In the genomic region with DNA sequence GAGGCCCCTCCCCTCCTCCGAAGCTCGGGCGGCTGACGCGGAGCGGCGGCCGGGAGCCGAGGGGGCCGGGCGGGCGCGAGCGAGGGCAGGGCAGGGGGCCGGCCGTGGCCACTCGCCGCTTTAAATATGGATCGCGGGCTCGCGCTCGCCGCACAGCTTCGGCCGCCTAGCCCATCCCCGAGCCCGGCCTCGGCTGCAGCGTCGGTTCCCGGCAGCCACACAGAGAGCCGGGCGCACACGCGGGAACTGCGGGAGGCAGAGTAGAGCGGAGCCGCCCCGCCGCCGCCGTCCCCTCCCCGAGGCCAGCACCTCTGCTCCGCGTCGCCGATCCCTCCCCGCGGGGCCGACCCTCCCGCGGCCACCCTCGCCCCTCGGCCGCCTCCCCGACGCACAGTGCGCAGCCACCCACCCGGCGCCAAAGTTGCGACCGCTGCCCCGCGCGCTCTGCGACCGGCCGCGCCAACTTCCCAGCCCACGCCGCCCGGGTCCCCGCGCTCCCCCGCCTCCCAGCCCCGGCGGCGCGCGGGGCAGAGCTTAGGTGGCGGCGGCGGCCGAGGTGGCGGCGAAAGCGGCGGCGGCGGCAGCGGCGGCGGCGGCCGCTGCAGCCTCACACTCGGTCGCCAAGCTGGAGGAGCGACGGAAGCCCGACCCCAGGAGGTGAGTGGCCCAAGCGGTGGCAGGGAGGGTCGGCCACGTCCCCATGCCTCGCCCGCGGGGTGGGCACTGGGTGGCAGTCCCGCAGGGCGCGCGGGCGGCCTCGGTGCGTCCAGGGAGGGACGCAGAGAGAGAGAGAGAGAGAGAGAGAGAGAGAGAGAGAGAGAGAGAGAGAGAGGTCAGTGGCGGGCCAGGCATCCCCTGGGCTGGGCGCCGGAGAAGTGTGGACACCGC, we compare ENCODE assay signal across 8 mouse cellular contexts. TPM values are rescaled to one million over a fixed set of nuclear protein-coding genes. Genes with fewer than 3 reads are reported as not detected.
A peak's percentile ranks its signal among the peaks of the same experiment; 100 is the strongest.
DNase-seq lines count a peak whose midpoint lies in the region; ATAC-seq and TF ChIP-seq lines count a peak whose summit lies in the region.

A gene (plus strand): TSS at position 151 of the 888 bp plus-strand sequence.

- H3K4me1 ChIP-seq in embryonic facial prominence, embryonic 15.5 days = peaks cover 15% of the 10 kb centered on the region
- peaks cover 16% of the 10 kb centered on the region for H3K4me1 ChIP-seq in heart, embryonic 15.5 days (replicated peaks)
- no peaks in the 10 kb centered on the region; the same call in 1 of the 2 replicates for H3K4me1 ChIP-seq in lung, embryonic 14.5 days (ENCODE audit: insufficient read depth)

- 0% methylated on average over 87 of the region's 119 CpGs for WGBS in embryonic facial prominence, embryonic 15.5 days
- WGBS in heart, embryonic 15.5 days = under 1% methylated on average over 88 of the region's 119 CpGs
- WGBS in lung, embryonic 14.5 days = under 1% methylated on average over 104 of the region's 119 CpGs

- peaks cover 2% of the 10 kb centered on the region; the same call in 1 of the 2 replicates for H3K27me3 ChIP-seq in embryonic facial prominence, embryonic 15.5 days
- peaks cover 3% of the 10 kb centered on the region; the same call in 1 of the 2 replicates for H3K27me3 ChIP-seq in heart, embryonic 15.5 days
- no peaks in the 10 kb centered on the region for H3K27me3 ChIP-seq in lung, embryonic 14.5 days (ENCODE audit: insufficient read depth, low read length)

- peak within 1 kb of the TSS; percentile 62 for H3K4me3 ChIP-seq in embryonic facial prominence, embryonic 15.5 days (replicated peaks)
- peak within 1 kb of the TSS; percentile 73 for H3K4me3 ChIP-seq in heart, embryonic 15.5 days
- H3K4me3 ChIP-seq in lung, embryonic 14.5 days (ENCODE audit: low read depth, low read length) = peak within 1 kb of the TSS; percentile 77

- peak within 1 kb of the TSS; percentile 71 for H3K9ac ChIP-seq in embryonic facial prominence, embryonic 15.5 days
- peak within 1 kb of the TSS; percentile 69 for H3K9ac ChIP-seq in heart, embryonic 15.5 days
- peak within 1 kb of the TSS; percentile 83 for H3K9ac ChIP-seq in lung, embryonic 14.5 days

- H3K36me3 ChIP-seq in embryonic facial prominence, embryonic 15.5 days = no peaks in the 10 kb centered on the region
- no peaks in the 10 kb centered on the region for H3K36me3 ChIP-seq in heart, embryonic 15.5 days
- H3K36me3 ChIP-seq in lung, embryonic 14.5 days (ENCODE audit: insufficient read depth) = no peaks in the 10 kb centered on the region

- peak; percentile 41 to 48 for DNase-seq in urinary bladder, adult 18-20 months (ENCODE audit: low spot score in 2 of 2)
- no peak for DNase-seq in urinary bladder, postnatal 10 days (ENCODE audit: low spot score)
- DNase-seq in kidney, postnatal 25 days = peak; percentile 39 to 75
- peak; percentile 82 for DNase-seq in lung, embryonic 14.5 days
- peak; percentile 48 for DNase-seq in ovary, postnatal 14 days (ENCODE audit: low spot score)
- DNase-seq in T-cell, adult 2 months (ENCODE audit: low spot score) = no peak

- ATAC-seq in embryonic facial prominence, embryonic 15.5 days (ENCODE audit: insufficient number of reproducible peaks, low FRiP score, low TSS enrichment, low read depth) = peak; percentile 85
- ATAC-seq in heart, embryonic 15.5 days (replicated peaks; ENCODE audit: insufficient number of reproducible peaks, insufficient read depth, low FRiP score, low read depth) = peak; percentile 85
- peak; percentile 86 for ATAC-seq in lung, embryonic 14.5 days (ENCODE audit: insufficient read depth)

- TF ChIP-seq CTCF in lung, embryonic 14.5 days (IDR thresholded peaks at IDR 0.05; ENCODE audit: low read depth) = no peak

- H3K27ac ChIP-seq in embryonic facial prominence, embryonic 15.5 days (replicated peaks) = no peak within 1 kb of the TSS
- H3K27ac ChIP-seq in heart, embryonic 15.5 days = peak within 1 kb of the TSS; percentile 63
- peak within 1 kb of the TSS; percentile 67; the same call in 1 of the 2 replicates for H3K27ac ChIP-seq in lung, embryonic 14.5 days (ENCODE audit: low read depth)

- H3K4me2 ChIP-seq in embryonic facial prominence, embryonic 15.5 days (replicated peaks) = peak within 1 kb of the TSS; percentile 95
- H3K4me2 ChIP-seq in heart, embryonic 15.5 days = peak within 1 kb of the TSS; percentile 92
- peak within 1 kb of the TSS; percentile 84 for H3K4me2 ChIP-seq in lung, embryonic 14.5 days

- H3K9me3 ChIP-seq in embryonic facial prominence, embryonic 15.5 days (replicated peaks) = no peaks in the 10 kb centered on the region
- no peaks in the 10 kb centered on the region for H3K9me3 ChIP-seq in heart, embryonic 15.5 days (replicated peaks)
- H3K9me3 ChIP-seq in lung, embryonic 14.5 days (ENCODE audit: low read depth, low read length) = no peaks in the 10 kb centered on the region

RNA-seq across cellular contexts. Expression of the gene that starts here (rescaled TPM):
- 2.4 and 2.8 TPM in 2 replicates for polyA plus RNA-seq in embryonic facial prominence, embryonic 15.5 days (2015; fragmentation: Nextera tagmentation; extraction: Ambion mirVana)
- 5.1 and 6.0 TPM in 2 replicates for polyA plus RNA-seq in heart, embryonic 15.5 days (2015; fragmentation: Nextera tagmentation; extraction: Ambion mirVana)
- 5.2 and 5.6 TPM in 2 replicates for polyA plus RNA-seq in lung, embryonic 14.5 days (2014; fragmentation: Nextera tagmentation; extraction: Ambion mirVana)

Comparison
In these comparisons a context has a peak if more than half of its experiments do, and no peak if none do; other contexts are left out.
1. DNase-seq: peak in urinary bladder, adult 18-20 months (2 of 2), kidney, postnatal 25 days (2 of 2), lung, embryonic 14.5 days (single experiment) and ovary, postnatal 14 days (single experiment); none in urinary bladder, postnatal 10 days (single experiment) and T-cell, adult 2 months (single experiment).
2. Peak in every context shown above with its lines, with median percentiles within 50 percentile points of each other: ATAC-seq, H3K4me2 ChIP-seq, H3K4me3 ChIP-seq and H3K9ac ChIP-seq.